Mouse (Mus musculus): Measurements from ENCODE around the gene Tnfsf15. TPM values are rescaled to one million over a fixed set of nuclear protein-coding genes. Genes with fewer than 3 reads are reported as not detected.

Tnfsf15 gene
- total and polyA plus RNA-seq, 3 experiments: 63.3 to 127 (median 93.9) TPM

DNA sequence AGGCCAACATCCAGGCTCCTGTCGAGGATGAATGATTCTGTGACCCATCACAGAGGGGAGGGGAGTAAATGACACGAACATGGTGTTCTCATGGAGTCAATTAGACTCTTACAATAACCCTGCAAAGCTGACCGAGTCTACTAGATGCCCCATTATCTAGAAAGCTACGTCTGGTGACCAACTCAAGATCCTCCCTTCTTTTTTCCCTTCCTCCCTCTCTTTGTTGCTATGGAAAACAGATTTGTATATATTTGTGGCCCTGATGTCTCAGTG, 59.7 kb downstream of the Tnfsf15 start:
- no peaks in the 10 kb centered on the region for H3K36me3 ChIP-seq (replicated peaks in 1 of 2; ENCODE audit: control insufficient read depth in 1 of 2, insufficient read depth in 1 of 2, low read length in 1 of 2)
- TF ChIP-seq UBTF (IDR thresholded peaks at IDR 0.05; ENCODE audit: low read depth, low read length) (no peak), CTCF (conservative IDR thresholded peaks at IDR 0.05 in 1 of 2, IDR thresholded peaks at IDR 0.05 in 1 of 2; ENCODE audit: low read depth in 2 of 2, low read length in 2 of 2) (no peak), ZMIZ1 (IDR thresholded peaks at IDR 0.05; ENCODE audit: low read depth, low read length) (no peak), NRF1 (IDR thresholded peaks at IDR 0.05; ENCODE audit: low read depth, low read length) (no peak), TCF12 (IDR thresholded peaks at IDR 0.05; ENCODE audit: low read depth, low read length) (no peak), MYC (IDR thresholded peaks at IDR 0.05; ENCODE audit: low read depth, low read length) (no peak), KAT2A (IDR thresholded peaks at IDR 0.05; ENCODE audit: insufficient replicate concordance, low read length) (no peak), ZC3H11A (IDR thresholded peaks at IDR 0.05; ENCODE audit: low read depth, low read length) (no peak), HCFC1 (IDR thresholded peaks at IDR 0.05; ENCODE audit: low read depth, low read length) (no peak), MEF2A (IDR thresholded peaks at IDR 0.05; ENCODE audit: borderline replicate concordance, low read depth, low read length) (no peak), RCOR1 (conservative IDR thresholded peaks at IDR 0.05; ENCODE audit: low read depth, low read length) (no peak), TBP (conservative IDR thresholded peaks at IDR 0.05; ENCODE audit: low read depth, low read length) (no peak), ETS1 (conservative IDR thresholded peaks at IDR 0.05; ENCODE audit: low read depth, low read length) (no peak), IRF4 (IDR thresholded peaks at IDR 0.05; ENCODE audit: low read depth, low read length) (no peak), MAX (IDR thresholded peaks at IDR 0.05; ENCODE audit: low read length) (no peak)
- DNase-seq (ENCODE audit: extremely low read depth): no peak
- no peaks in the 10 kb centered on the region for H3K27me3 ChIP-seq (replicated peaks)
- H3K9ac ChIP-seq (ENCODE audit: insufficient read depth, low read depth): no peak overlapping the region
- H3K4me1 ChIP-seq (ENCODE audit: control insufficient read depth in 1 of 2, insufficient read depth in 2 of 2): peaks cover 0 to 16% of the 10 kb centered on the region in 2 experiments; a peak in 1 of 4 replicates
- H3K4me2 ChIP-seq (ENCODE audit: insufficient read depth, low read depth, poor library complexity, severe bottlenecking): no peak overlapping the region
- H3K4me3 ChIP-seq (replicated peaks in 1 of 3; ENCODE audit: low read depth in 2 of 3, low read length in 2 of 3, poor library complexity in 1 of 3): no peak overlapping the region
- dilution Hi-C loops (cut with MboI; ENCODE audit: extremely low pct_ligation_motif_present, extremely low pct_unique_long_range_greater_than_20kb, low sequenced_read_pairs) (no loop called here), in situ Hi-C loops (cut with MboI; ENCODE audit: low pct_ligation_motif_present, low pct_unique_long_range_greater_than_20kb, low sequenced_read_pairs) (loop anchor here (5.0 to 10.0 kb wide), 3 partner anchors 50 to 260 kb away; no protein-coding TSS in a partner anchor)
- H3K9me3 ChIP-seq (replicated peaks; ENCODE audit: low read length): peaks cover 3% of the 10 kb centered on the region
- no peaks in the 10 kb centered on the region for H3K79me2 ChIP-seq (replicated peaks; ENCODE audit: control insufficient read depth, extremely low read depth, insufficient read depth, poor library complexity, severe bottlenecking)
- H3K27ac ChIP-seq (ENCODE audit: insufficient read depth, low read depth): no peak overlapping the region

DNA sequence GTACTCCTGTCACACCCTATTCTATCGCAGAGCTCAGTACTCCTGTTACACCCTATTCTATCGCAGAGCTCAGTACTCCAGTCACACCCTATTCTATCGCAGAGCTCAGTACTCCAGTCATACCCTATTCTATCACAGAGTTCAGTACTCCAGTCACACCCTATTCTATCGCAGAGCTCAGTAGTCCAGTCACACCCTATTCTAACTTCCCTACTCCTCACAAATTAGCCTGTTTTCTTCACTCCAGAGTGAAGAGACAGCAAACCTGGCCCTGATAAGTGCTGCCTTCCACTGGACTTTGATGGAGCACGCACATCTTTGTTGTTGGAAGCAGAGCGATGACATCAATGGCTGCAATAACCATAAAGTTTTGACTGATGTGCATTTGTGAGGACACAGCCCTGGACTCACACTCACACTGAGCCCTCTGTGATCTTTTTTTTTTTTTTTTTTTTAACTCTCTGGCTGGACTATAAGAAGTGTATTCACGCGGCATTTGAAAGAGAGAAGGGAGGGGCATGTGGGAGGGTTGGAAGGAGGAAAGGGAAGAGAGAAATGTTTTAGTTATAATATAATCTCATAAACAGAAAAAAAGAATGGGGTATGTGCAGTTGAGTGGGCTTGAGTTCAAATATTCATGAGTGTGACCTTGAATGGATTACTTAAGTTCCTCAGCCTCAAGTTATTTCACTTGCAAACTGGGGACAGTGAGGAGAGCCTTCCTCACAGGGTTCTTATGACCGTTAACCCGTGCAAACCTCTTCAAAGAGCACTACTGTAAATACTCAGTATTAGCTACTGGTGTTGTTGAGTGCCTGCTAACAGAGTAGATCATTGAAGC, 60.3 kb downstream of the Tnfsf15 start:
- H3K9ac ChIP-seq (ENCODE audit: insufficient read depth, low read depth): no peak overlapping the region
- H3K27me3 ChIP-seq (replicated peaks): no peaks in the 10 kb centered on the region
- peaks cover 0 to 16% of the 10 kb centered on the region in 2 experiments; a peak in 1 of 4 replicates for H3K4me1 ChIP-seq (ENCODE audit: control insufficient read depth in 1 of 2, insufficient read depth in 2 of 2)
- no peak overlapping the region for H3K4me3 ChIP-seq (replicated peaks in 1 of 3; ENCODE audit: low read depth in 2 of 3, low read length in 2 of 3, poor library complexity in 1 of 3)
- no peak overlapping the region for H3K4me2 ChIP-seq (ENCODE audit: insufficient read depth, low read depth, poor library complexity, severe bottlenecking)
- H3K27ac ChIP-seq (ENCODE audit: insufficient read depth, low read depth): no peak overlapping the region
- TF ChIP-seq HCFC1 (IDR thresholded peaks at IDR 0.05; ENCODE audit: low read depth, low read length) (no peak), CHD1 (IDR thresholded peaks at IDR 0.05; ENCODE audit: low read depth, low read length) (no peak), MYC (IDR thresholded peaks at IDR 0.05; ENCODE audit: low read depth, low read length) (no peak), MXI1 (IDR thresholded peaks at IDR 0.05; ENCODE audit: low read depth, low read length) (no peak), MAZ (IDR thresholded peaks at IDR 0.05; ENCODE audit: low read depth, low read length) (no peak), MAX (IDR thresholded peaks at IDR 0.05; ENCODE audit: low read length) (no peak), CHD2 (IDR thresholded peaks at IDR 0.05; ENCODE audit: low read length) (no peak), JUND (conservative IDR thresholded peaks at IDR 0.05; ENCODE audit: low read depth, low read length) (no peak), KAT2A (IDR thresholded peaks at IDR 0.05; ENCODE audit: insufficient replicate concordance, low read length) (no peak), NELFE (IDR thresholded peaks at IDR 0.05; ENCODE audit: low read depth, low read length) (no peak), E2F4 (IDR thresholded peaks at IDR 0.05; ENCODE audit: insufficient replicate concordance, low read depth, low read length) (no peak), RCOR1 (conservative IDR thresholded peaks at IDR 0.05; ENCODE audit: low read depth, low read length) (no peak), ZMIZ1 (IDR thresholded peaks at IDR 0.05; ENCODE audit: low read depth, low read length) (no peak), TCF12 (IDR thresholded peaks at IDR 0.05; ENCODE audit: low read depth, low read length) (no peak)
- dilution Hi-C loops (cut with MboI; ENCODE audit: extremely low pct_ligation_motif_present, extremely low pct_unique_long_range_greater_than_20kb, low sequenced_read_pairs): no loop called here
- in situ Hi-C loops (cut with MboI; ENCODE audit: low pct_ligation_motif_present, low pct_unique_long_range_greater_than_20kb, low sequenced_read_pairs): loop anchor here (5.0 to 10.0 kb wide), 3 partner anchors 50 to 260 kb away; no protein-coding TSS in a partner anchor
- no peaks in the 10 kb centered on the region for H3K79me2 ChIP-seq (replicated peaks; ENCODE audit: control insufficient read depth, extremely low read depth, insufficient read depth, poor library complexity, severe bottlenecking)
- no peaks in the 10 kb centered on the region for H3K36me3 ChIP-seq (replicated peaks in 1 of 2; ENCODE audit: control insufficient read depth in 1 of 2, insufficient read depth in 1 of 2, low read length in 1 of 2)
- DNase-seq (ENCODE audit: extremely low read depth): no peak
- peaks cover 3% of the 10 kb centered on the region for H3K9me3 ChIP-seq (replicated peaks; ENCODE audit: low read length)

Measured in CH12.LX (cell line).